Mouse (Mus musculus): ENCODE results near the gene Adarb1.

The Adarb1 gene

DNA sequence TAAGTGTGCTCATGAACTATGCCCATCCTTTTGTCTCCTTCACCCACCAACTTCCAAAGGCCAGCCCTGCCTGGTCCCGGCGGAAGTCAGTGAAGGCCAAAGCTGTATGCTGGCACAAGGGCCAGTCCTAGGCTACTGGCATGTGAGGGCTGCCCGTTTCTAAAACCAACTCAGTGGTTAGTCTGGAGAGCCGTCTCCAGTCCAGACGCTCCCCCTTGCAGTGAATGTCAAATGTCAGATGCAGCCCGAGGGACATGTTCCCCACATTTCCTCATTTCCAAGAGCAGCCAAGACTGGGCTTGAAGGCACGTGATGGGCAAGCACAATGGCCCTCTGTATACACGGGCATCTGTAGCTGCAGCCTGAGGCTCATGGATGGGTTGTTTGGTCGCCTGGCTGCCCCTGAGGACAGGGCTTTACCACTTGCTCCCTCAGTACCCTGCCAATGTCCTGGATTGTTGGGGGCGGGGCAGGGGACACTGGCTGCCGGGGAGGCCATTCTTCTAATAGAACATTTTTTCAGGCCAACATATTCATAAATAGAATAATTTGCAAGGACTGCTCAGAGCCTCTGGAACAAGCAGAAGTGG, 174.4 kb downstream of the Adarb1 start:
- in situ Hi-C loops (cut with MboI; ENCODE audit: unreplicated experiment in 2 of 2), result no loop called here

DNA sequence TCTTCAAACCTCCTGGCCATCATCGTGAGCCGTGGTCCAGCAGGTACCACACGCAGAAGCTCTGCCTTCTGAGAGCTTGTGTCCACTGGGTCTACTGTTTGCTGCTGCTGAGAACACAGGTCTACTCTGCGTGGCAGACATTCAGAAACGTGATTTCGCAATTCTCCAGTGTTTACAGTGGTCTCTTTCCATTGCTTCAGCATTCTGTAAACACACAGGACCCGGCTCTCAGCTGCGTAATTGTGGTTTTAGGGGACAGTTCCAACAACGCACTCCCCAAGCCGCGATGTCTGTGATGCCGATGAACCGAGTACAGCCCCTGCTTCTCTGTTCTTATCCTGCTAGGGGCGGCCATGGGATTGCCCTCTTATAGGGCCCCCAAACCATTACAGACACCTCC, 175.2 kb downstream of the Adarb1 start:
- in situ Hi-C loops (cut with MboI; ENCODE audit: unreplicated experiment in 2 of 2), result no loop called here

DNA sequence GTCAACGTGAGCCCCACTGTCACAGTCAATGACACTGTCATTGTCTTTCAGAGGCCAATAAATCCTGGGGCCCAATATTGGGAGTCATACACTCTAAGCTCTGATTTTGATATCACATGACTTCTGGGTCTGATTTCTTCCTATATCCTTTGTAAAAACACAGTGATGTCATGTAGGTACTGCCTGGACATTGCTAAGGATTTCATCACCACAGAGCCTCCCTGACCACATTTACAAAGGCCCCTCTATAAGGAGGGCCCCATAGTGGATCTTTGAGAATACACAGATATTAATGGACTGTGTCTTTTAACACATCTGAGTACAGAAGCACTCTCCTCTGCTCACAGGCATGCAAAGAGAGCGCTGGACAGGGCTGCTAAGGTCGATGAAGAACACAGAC, 175.7 kb downstream of the Adarb1 start:
- in situ Hi-C loops (cut with MboI; ENCODE audit: unreplicated experiment in 2 of 2), result no loop called here

DNA sequence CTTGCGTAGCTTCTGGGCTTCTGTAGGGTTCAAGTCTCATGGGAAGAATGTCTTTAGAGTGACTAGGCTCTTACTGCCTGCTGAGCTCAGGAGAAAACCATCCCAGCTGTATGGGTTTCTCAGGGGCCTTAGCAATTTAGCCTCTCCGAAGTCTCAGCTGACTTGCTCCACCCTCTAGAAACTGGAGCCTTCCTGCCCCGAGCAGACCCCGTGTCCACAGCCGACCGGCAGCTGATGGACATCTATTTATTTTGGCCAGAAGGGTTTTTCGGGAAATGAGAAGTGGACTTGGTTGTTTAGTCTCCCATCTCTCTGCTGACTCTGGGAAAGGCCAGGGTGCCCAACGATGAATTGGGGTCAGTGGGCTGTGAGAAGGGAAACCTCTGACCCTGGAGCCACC, 177.3 kb downstream of the Adarb1 start:
- in situ Hi-C loops (cut with MboI; ENCODE audit: unreplicated experiment in 2 of 2), result no loop called here
